In the genomic region with DNA sequence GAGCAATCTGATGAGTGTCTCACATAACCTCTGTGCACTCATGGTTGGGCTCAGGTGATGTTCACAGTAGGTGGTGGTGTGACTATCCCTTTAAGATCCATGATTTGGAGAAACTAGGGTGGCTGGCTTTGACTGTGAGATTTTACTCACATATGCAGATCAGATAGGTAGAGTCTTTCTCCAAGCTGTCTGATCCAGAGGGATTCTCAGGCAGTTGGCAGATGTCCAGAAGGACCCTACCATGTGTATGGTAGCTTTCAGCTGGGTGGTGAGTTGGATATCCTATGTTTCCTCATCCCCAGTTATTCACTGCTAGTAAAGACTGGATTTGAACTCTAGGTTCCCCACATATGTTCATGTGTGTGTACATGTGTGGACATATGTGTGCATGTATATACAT, we compare ENCODE assay signal across 37 mouse cellular contexts. TPM values are rescaled to one million over a fixed set of nuclear protein-coding genes. Genes with fewer than 3 reads are reported as not detected.
"Had no signal": no experiment of that assay in that cellular context is flagged by ENCODE, and none has a peak within 500 bp of the region (broad histone marks: within the 10 kb centered on the region; RNA-seq: fewer than 3 reads in every experiment).

No protein-coding gene starts in this region.

- H3K27ac ChIP-seq: embryonic facial prominence, embryonic 10.5 days; embryonic facial prominence, embryonic 12.5 days; embryonic facial prominence, embryonic 13.5 days; embryonic facial prominence, embryonic 15.5 days; forebrain, embryonic 10.5 days; forebrain, embryonic 12.5 days; forebrain, embryonic 13.5 days; forebrain, embryonic 15.5 days; gastrocnemius, adult 2 months had no signal

- H3K27me3 ChIP-seq: embryonic facial prominence, embryonic 12.5 days; embryonic facial prominence, embryonic 13.5 days; embryonic facial prominence, embryonic 15.5 days; forebrain, embryonic 12.5 days; forebrain, embryonic 13.5 days; forebrain, embryonic 15.5 days had no signal

- H3K9me3 ChIP-seq: embryonic facial prominence, embryonic 10.5 days; embryonic facial prominence, embryonic 12.5 days; embryonic facial prominence, embryonic 13.5 days; embryonic facial prominence, embryonic 15.5 days; forebrain, embryonic 10.5 days; forebrain, embryonic 12.5 days; forebrain, embryonic 13.5 days; forebrain, embryonic 15.5 days had no signal

- H3K36me3 ChIP-seq: embryonic facial prominence, embryonic 10.5 days; embryonic facial prominence, embryonic 12.5 days; embryonic facial prominence, embryonic 13.5 days; embryonic facial prominence, embryonic 15.5 days; forebrain, embryonic 10.5 days; forebrain, embryonic 12.5 days; forebrain, embryonic 15.5 days had no signal

- H3K4me3 ChIP-seq: embryonic facial prominence, embryonic 10.5 days; embryonic facial prominence, embryonic 12.5 days; embryonic facial prominence, embryonic 13.5 days; embryonic facial prominence, embryonic 15.5 days; erythroblast, embryonic 14.5 days; forebrain, embryonic 10.5 days; forebrain, embryonic 12.5 days; forebrain, embryonic 13.5 days; forebrain, embryonic 15.5 days; gastrocnemius, adult 2 months had no signal

- H3K4me1 ChIP-seq: embryonic facial prominence, embryonic 12.5 days; forebrain, embryonic 10.5 days; forebrain, embryonic 12.5 days; forebrain, embryonic 13.5 days; forebrain, embryonic 15.5 days had no signal

- H3K9ac ChIP-seq: embryonic facial prominence, embryonic 12.5 days; embryonic facial prominence, embryonic 13.5 days; embryonic facial prominence, embryonic 15.5 days; forebrain, embryonic 12.5 days; forebrain, embryonic 13.5 days; forebrain, embryonic 15.5 days; forebrain, postnatal 0 days had no signal

- DNase-seq: cerebellum, adult 2 months; cerebellum, adult 8-10 months; cerebellum, adult 9-10 months; cerebellum, adult 9-11 months; cerebellum, postnatal 10 days; cerebellum, postnatal 25 days; cerebellum, postnatal 36 days; embryo, embryonic 11 days; forebrain, postnatal 0 days; gastrocnemius, adult 2 months; gastrocnemius, postnatal 10 days; gastrocnemius, postnatal 14 days; gastrocnemius, postnatal 25 days; gastrocnemius, postnatal 36 days; heart, adult 18-20 months had no signal

RNA-seq across cellular contexts. Expression of a gene that starts 42.6 kb away (rescaled TPM):
- total RNA-seq: common myeloid progenitor, adult 5-6 weeks; forebrain, postnatal 0 days; gastrocnemius, adult 18-20 months; gastrocnemius, adult 2 months; gastrocnemius, adult 8-10 months; gastrocnemius, postnatal 10 days; gastrocnemius, postnatal 14 days; gastrocnemius, postnatal 25 days; gastrocnemius, postnatal 36 days; gastrocnemius, postnatal 4 days; granulocyte monocyte progenitor cell, adult 5-6 weeks had no signal
- polyA plus RNA-seq: cerebellum, adult 2 months; cortical plate, adult 2 months; embryonic facial prominence, embryonic 10.5 days; embryonic facial prominence, embryonic 11.5 days; embryonic facial prominence, embryonic 12.5 days; embryonic facial prominence, embryonic 13.5 days; embryonic facial prominence, embryonic 14.5 days; erythroblast, embryonic 14.5 days; forebrain, embryonic 10.5 days; forebrain, embryonic 11.5 days; forebrain, embryonic 12.5 days; forebrain, embryonic 13.5 days; forebrain, embryonic 14.5 days; forebrain, embryonic 15.5 days; forebrain, embryonic 16.5 days; forebrain, postnatal 0 days; frontal cortex, adult 2 months; gonadal fat pad, adult 2 months had no signal
